Mouse (Mus musculus) hindbrain, embryonic 16.5 days (tissue): Measurements from ENCODE around the gene Ehmt2. TPM values are rescaled to one million over a fixed set of nuclear protein-coding genes. Genes with fewer than 3 reads are reported as not detected.

Source experiments
- ATAC-seq: fragments of 200-750 bp; cut with Nextera tagmentation; 2 replicates; pipeline ENCODE4 v1.8.0; 2017; ENCODE audit warnings: moderate TSS enrichment, moderate library complexity
- H3K27ac ChIP-seq: fragments of 300-500 bp; sonication (generic); 2 replicates; pipeline ENCODE4 v1.5.1; 2014; ENCODE audit warnings: low read depth, mild to moderate bottlenecking, control low read depth, low read length, moderate library complexity
- H3K27me3 ChIP-seq: fragments of 300-500 bp; sonication (generic); replicated peaks from 2 replicates; pipeline ENCODE4 v1.6.1; 2014; ENCODE audit warnings: low read length; ENCODE audit not compliant: control insufficient read depth, insufficient read depth
- H3K36me3 ChIP-seq: fragments of 300-500 bp; sonication (generic); 2 replicates; pipeline ENCODE4 v1.6.1; 2014; ENCODE audit warnings: mild to moderate bottlenecking, low read length, moderate library complexity, mixed read lengths; ENCODE audit not compliant: control insufficient read depth, insufficient read depth
- H3K4me1 ChIP-seq: fragments of 300-500 bp; sonication (generic); 2 replicates; pipeline ENCODE4 v1.6.1; 2014; ENCODE audit warnings: low read depth, low read length; ENCODE audit not compliant: control insufficient read depth, insufficient read depth
- H3K4me2 ChIP-seq: fragments of 300-500 bp; sonication (generic); 2 replicates; pipeline ENCODE4 v1.6.1; 2014; ENCODE audit warnings: mild to moderate bottlenecking, low read length, control low read depth, moderate library complexity
- H3K4me3 ChIP-seq: fragments of 300-500 bp; sonication (generic); 2 replicates; pipeline ENCODE4 v1.5.1; 2014; ENCODE audit warnings: mild to moderate bottlenecking, low read length, control low read depth, moderate library complexity
- H3K9ac ChIP-seq: fragments of 300-500 bp; sonication (generic); 2 replicates; pipeline ENCODE4 v1.6.1; 2014; ENCODE audit warnings: low read depth, mild to moderate bottlenecking, control low read depth, low read length, moderate library complexity
- H3K9me3 ChIP-seq: fragments of 300-500 bp; sonication (generic); 2 replicates; pipeline ENCODE4 v1.6.1; 2014; ENCODE audit warnings: mild to moderate bottlenecking, low read length, moderate library complexity; ENCODE audit not compliant: control insufficient read depth
- WGBS: fragments of 180-500 bp; shearing (Covaris S2); extraction: QIAGEN DNeasy Blood & Tissue Kit; methylation state at CpG from one replicate; pipeline ENCODE4 v1.1.7; 2014; 5-methylcytosine and 5-hydroxymethylcytosine counted together
- polyA plus RNA-seq: library from polyadenylated mRNA; unstranded; fragments of >200 nt; fragmentation: Nextera tagmentation; extraction: Ambion mirVana; gene quantifications from 2 replicates; pipeline ENCODE4 v1.2.1, GENCODE M21; 2015

The Ehmt2 gene
- polyA plus RNA-seq, 1 experiment from 2014 or later, result 81.9 TPM

DNA sequence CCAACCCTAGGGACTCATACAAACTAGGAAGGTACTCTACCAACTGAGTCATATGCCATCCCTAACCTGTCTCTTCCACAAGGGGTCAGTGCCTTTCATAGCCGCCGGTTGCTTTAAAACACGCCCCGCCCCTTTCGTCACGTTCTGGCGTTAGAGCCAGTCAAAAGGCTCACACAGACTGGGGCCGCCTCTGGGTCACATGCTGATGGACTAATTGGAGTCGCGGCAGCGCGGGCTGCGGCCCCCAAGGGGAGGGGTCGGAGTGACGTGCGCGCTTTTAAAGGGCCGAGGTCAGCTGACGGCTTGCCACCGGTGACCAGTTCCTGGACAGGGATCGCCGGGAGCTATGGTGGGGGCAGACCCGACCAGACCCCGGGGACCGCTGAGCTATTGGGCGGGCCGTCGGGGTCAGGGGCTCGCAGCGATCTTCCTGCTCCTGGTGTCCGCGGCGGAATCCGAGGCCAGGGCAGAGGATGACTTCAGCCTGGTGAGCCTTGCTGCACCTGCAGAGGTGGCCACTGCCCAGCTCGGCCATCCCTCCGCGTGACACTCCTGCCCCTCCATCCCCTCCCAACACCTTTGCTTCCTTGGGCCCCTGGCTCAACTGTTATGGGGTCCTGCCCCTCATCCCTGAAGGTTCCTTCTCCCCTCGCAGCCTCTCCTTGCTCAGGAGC lies 32.9 kb downstream of the Ehmt2 start, which contains the start of gene Neu1:
Gene Neu1 (plus strand): TSS at position 193 of the 674 bp plus-strand sequence.
- Histone ChIP-seq H3K27me3 (no peaks in the 10 kb centered on the region), H3K4me3 (peak within 1 kb of the TSS; percentile 78), H3K4me1 (peaks cover 7% of the 10 kb centered on the region), H3K9ac (peak within 1 kb of the TSS; percentile 87), H3K9me3 (no peaks in the 10 kb centered on the region), H3K4me2 (peak within 1 kb of the TSS; percentile 92), H3K27ac (peak within 1 kb of the TSS; percentile 73), H3K36me3 (no peaks in the 10 kb centered on the region; the same call in 1 of the 2 replicates)
- ATAC-seq, result peak; percentile 98
- 0% methylated on average over 36 of the region's 38 CpGs for WGBS

DNA sequence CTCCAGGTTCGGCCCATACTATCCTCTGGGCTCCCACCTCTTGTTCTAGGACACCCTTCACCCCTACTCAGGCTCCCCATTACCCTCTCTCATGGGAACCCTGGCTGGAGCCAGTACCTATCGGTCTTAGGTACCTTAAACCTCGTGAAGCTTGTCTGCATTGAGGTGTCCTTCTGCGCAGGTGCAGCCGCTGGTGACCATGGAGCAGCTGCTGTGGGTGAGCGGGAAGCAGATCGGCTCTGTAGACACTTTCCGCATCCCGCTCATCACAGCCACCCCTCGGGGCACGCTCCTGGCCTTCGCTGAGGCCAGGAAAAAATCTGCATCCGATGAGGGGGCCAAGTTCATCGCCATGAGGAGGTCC lies 33.4 kb downstream of the Ehmt2 start:
- Histone ChIP-seq H3K9me3 (no peaks in the 10 kb centered on the region), H3K27ac (peak overlapping the region; percentile 73), H3K9ac (peak overlapping the region; percentile 87), H3K4me3 (peak overlapping the region; percentile 78), H3K36me3 (no peaks in the 10 kb centered on the region; the same call in 1 of the 2 replicates), H3K4me2 (peak overlapping the region; percentile 92), H3K4me1 (peaks cover 7% of the 10 kb centered on the region), H3K27me3 (no peaks in the 10 kb centered on the region)
- peak; percentile 48 for ATAC-seq
- WGBS, result 8% methylated on average over 14 of the region's 14 CpGs

DNA sequence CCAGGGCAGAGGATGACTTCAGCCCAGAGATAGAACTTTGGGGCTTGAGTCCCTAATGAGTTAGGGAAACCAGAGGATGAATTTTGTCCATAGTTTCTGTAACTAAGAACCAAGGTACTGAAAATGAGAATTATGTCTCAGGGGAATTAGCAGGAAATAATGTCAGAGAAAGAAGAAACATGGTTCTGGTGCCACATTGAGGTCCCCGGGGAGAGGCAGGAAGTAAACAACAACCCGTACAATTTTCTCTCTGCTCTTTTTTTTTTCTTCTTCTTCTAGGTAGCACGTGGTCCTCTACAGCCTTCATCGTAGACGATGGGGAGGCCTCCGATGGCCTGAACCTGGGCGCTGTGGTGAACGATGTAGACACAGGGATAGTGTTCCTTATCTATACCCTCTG lies 34.0 kb downstream of the Ehmt2 start:
- H3K9ac ChIP-seq, result peak overlapping the region; percentile 87
- H3K9me3 ChIP-seq, result no peaks in the 10 kb centered on the region
- H3K4me1 ChIP-seq, result peaks cover 7% of the 10 kb centered on the region
- H3K27ac ChIP-seq, result no peak overlapping the region
- WGBS, result 85% methylated on average over 8 of the region's 8 CpGs
- H3K4me3 ChIP-seq, result peak overlapping the region; percentile 78
- no peak for ATAC-seq
- H3K36me3 ChIP-seq, result no peaks in the 10 kb centered on the region; the same call in 1 of the 2 replicates
- H3K4me2 ChIP-seq, result peak overlapping the region; percentile 92
- H3K27me3 ChIP-seq, result no peaks in the 10 kb centered on the region

DNA sequence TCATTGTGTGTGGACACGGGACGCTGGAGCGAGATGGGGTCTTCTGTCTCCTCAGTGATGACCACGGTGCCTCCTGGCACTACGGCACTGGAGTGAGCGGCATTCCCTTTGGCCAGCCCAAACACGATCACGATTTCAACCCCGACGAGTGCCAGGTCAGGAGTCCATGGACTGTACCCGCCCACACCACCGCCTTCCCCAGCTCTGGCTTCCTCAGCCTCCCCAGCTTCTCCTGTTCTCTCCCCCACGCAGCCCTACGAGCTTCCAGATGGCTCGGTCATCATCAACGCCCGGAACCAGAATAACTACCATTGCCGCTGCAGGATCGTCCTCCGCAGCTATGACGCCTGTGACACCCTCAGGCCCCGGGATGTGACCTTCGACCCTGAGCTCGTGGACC lies 35.8 kb downstream of the Ehmt2 start:
- Histone ChIP-seq H3K4me3 (no peak overlapping the region), H3K36me3 (no peaks in the 10 kb centered on the region; the same call in 1 of the 2 replicates), H3K27ac (no peak overlapping the region), H3K9me3 (no peaks in the 10 kb centered on the region), H3K4me1 (peaks cover 7% of the 10 kb centered on the region), H3K9ac (no peak overlapping the region), H3K27me3 (no peaks in the 10 kb centered on the region), H3K4me2 (no peak overlapping the region)
- no peak for ATAC-seq
- WGBS, result 75% methylated on average over 24 of the region's 24 CpGs

DNA sequence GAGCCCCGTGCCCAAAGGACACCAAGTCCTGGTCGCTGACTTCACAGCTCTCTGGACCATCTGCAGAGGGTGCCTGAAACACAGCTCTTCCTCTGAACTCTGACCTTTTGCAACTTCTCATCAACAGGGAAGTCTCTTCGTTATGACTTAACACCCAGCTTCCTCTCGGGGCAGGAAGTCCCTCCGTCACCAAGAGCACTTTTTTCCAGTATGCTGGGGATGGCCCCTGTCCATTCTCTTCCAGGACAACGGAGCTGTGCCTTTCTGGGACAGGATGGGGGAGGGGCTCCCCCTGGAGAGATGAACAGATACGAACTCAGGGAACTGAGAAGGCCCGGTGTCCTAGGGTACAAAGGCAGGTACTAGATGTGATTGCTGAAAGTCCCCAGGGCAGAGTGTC lies 36.6 kb downstream of the Ehmt2 start:
- no peak for ATAC-seq
- Histone ChIP-seq H3K27ac (no peak overlapping the region), H3K4me1 (peaks cover 7% of the 10 kb centered on the region), H3K9ac (no peak overlapping the region), H3K36me3 (no peaks in the 10 kb centered on the region; the same call in 1 of the 2 replicates), H3K4me3 (no peak overlapping the region), H3K9me3 (no peaks in the 10 kb centered on the region), H3K4me2 (no peak overlapping the region), H3K27me3 (no peaks in the 10 kb centered on the region)
- WGBS, result 51% methylated on average over 8 of the region's 8 CpGs

DNA sequence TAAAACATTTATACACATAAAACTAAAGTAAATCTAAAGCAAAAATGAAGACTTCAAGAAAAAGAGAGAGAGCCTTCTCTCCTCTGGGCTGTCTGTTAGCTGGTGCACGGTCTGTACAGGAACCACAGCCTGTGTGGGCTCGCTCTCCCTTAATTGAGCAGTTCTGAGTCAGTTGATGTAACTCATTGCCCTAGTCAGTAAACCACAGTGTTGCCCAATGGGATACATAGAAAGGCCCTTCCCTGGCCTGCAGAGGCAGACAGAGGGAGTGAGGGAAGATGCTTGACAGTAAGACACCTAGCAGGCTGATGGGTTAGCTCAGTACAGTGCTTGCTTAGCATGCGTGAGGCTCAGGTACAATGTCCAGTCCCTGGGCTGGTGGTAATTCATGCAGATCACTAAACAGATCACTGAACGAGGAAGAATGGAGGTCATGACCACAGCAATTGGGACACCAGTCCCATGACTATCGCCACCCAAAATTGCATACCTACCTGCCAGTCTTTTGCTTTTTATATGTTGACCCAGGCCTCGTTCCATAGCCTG lies 39.8 kb downstream of the Ehmt2 start:
- Histone ChIP-seq H3K9ac (no peak overlapping the region), H3K4me1 (no peaks in the 10 kb centered on the region), H3K4me2 (no peak overlapping the region), H3K36me3 (no peaks in the 10 kb centered on the region; the same call in 1 of the 2 replicates), H3K27ac (no peak overlapping the region), H3K4me3 (no peak overlapping the region), H3K9me3 (no peaks in the 10 kb centered on the region), H3K27me3 (no peaks in the 10 kb centered on the region)
- no peak for ATAC-seq
- 86% methylated on average over 6 of the region's 6 CpGs for WGBS

DNA sequence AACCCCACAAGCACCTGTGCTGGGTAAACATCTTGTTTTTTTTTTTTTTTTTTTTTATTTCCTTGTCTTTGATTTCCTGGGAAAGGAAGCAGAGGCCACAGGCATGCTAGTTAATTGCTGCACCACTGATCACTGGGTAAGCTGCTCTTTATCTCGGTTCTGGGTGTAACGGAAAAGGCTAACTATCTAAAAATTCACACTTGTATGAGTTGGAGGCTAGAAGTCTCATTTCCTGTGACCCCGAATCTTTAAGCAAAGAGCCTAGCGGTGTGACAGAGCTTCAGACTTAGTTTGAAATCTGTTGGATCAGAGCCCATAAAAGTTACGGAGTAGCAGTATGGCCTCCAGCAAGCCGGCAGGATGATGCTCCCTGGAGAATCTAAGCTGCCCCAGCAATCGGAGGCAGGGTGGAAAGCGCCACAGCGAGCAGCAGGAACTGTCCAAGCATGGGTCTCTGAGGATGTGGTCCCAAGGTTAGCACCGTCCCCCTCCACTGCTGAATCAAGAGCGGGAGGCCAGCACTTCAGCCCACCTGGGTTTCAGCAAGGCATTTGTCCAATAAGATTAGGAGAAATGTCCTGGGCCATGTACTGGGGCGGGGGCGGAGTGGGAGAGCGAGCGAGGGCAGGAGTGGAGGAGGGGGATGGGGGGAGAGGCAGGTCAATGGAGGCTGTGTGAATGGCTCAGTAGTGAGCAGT lies 43.2 kb downstream of the Ehmt2 start:
- Histone ChIP-seq H3K4me3 (peak overlapping the region; percentile 18; the same call in 1 of the 2 replicates), H3K9me3 (no peaks in the 10 kb centered on the region)

DNA sequence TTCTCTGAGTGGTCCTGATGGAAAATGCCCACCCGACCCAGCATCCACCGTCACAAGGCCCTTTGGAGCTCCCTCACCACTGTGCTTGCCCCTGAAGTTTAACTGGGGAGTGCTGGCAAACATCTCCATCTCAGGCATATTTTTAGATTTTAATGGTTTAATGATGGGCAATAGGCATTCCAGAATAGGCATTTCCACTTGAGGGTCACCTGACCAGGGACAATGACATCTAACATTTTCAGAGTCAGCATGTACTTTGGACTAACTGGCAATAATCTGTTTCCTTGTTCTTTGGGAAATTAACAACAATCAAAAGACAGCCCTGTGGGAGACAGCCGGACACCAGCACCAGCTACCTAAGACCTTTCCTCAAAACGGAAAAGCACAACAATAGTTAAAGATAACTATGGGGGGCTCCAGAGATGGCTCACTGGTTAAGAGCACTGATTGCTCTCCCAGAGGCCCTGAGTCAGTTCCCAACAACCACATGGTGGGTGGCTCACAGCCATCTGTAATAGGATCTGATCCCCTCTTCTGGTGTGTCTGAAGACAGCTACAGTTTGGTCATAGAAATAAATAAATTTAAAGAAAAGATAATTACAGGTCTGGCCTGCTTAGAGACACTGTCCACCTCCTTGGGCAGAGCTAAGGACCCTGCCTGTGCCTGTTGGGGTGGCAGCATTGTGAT lies 45.0 kb downstream of the Ehmt2 start:
- Histone ChIP-seq H3K4me2 (no peak overlapping the region), H3K9me3 (no peaks in the 10 kb centered on the region), H3K27ac (no peak overlapping the region), H3K4me3 (no peak overlapping the region), H3K4me1 (no peaks in the 10 kb centered on the region), H3K36me3 (no peaks in the 10 kb centered on the region), H3K27me3 (no peaks in the 10 kb centered on the region), H3K9ac (no peak overlapping the region)
- 87% methylated on average over 4 of the region's 4 CpGs for WGBS
- ATAC-seq, result no peak

More for the DNA sequence above, 43.2 kb downstream of the Ehmt2 start:
- no peaks in the 10 kb centered on the region for H3K4me1 ChIP-seq
- ATAC-seq, result no peak
- H3K27ac ChIP-seq, result no peak overlapping the region
- peak overlapping the region; percentile 36 for H3K4me2 ChIP-seq
- H3K36me3 ChIP-seq, result no peaks in the 10 kb centered on the region
- H3K9ac ChIP-seq, result peak overlapping the region; percentile 39
- WGBS, result 9% methylated on average over 15 of the region's 15 CpGs
- H3K27me3 ChIP-seq, result no peaks in the 10 kb centered on the region

DNA sequence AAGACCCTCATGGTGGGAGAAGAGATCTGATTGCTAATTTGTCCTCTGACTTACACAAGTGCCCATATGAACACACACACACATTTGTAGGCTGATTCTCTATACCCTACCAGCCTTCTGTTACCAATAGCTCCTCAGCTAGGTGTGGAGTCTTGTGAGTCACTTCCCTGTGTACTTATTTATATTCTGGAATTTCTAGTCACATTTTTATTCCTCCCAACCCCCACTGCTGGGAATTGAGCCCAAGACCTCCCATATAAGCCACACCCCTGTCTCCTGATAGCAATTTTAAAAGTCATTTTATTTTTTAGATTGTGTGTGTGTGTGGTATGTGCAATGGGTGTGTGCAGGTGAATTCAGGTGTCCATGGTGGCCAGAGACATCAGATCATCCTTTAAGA lies 46.1 kb downstream of the Ehmt2 start:
- Histone ChIP-seq H3K4me2 (no peak overlapping the region), H3K9me3 (no peaks in the 10 kb centered on the region), H3K4me1 (no peaks in the 10 kb centered on the region), H3K27ac (no peak overlapping the region), H3K36me3 (no peaks in the 10 kb centered on the region), H3K4me3 (no peak overlapping the region), H3K27me3 (no peaks in the 10 kb centered on the region), H3K9ac (no peak overlapping the region)
- ATAC-seq, result no peak
